Mouse (Mus musculus) B cell, adult 67 days (primary cell): ENCODE results near the gene Zbtb42. TPM values are rescaled to one million over a fixed set of nuclear protein-coding genes. Genes with fewer than 3 reads are reported as not detected.

Source experiments
- total RNA-seq, 2 experiments: library from RNA; stranded (reverse); gene quantifications; 4 replicates each; pipeline ENCODE4 v1.2.4; 2023

Gene Zbtb42
- total RNA-seq: 1 to 10 TPM; 2.3 to 3.3 TPM

DNA sequence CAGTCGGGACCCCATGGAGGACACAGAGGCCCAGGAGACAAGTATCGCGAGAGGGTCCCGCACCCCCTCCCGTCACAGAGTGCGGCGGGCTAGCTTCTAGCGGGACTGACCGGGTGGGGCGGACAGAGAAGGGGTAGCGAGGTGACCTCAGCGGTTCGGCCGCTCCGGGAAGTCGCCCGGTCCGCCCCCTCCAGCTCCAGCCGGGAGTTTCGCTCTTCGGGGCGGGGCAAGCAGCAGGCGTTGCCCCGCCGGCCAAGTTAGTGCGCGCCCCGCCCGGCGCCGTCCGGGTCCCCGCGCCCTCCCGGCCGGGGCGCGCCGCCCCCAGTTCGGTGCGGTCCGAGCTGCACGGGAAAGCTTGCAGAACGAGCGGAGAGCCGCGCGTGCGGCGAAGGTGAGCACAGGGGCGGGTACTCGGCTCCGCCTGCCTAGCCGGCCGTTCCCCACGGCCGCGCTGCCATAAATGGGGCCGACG is at the start of gene Zbtb42:
Gene Zbtb42, plus strand, starts transcription at position 274 of the 472 bp plus-strand sequence.

GRCm38 (mm10) chr12:112644180-112644854 is 34.3 kb upstream of the Zbtb42 start, which contains the start of gene Siva1:
Siva1 (plus strand) TSS chr12:112644679.

DNA sequence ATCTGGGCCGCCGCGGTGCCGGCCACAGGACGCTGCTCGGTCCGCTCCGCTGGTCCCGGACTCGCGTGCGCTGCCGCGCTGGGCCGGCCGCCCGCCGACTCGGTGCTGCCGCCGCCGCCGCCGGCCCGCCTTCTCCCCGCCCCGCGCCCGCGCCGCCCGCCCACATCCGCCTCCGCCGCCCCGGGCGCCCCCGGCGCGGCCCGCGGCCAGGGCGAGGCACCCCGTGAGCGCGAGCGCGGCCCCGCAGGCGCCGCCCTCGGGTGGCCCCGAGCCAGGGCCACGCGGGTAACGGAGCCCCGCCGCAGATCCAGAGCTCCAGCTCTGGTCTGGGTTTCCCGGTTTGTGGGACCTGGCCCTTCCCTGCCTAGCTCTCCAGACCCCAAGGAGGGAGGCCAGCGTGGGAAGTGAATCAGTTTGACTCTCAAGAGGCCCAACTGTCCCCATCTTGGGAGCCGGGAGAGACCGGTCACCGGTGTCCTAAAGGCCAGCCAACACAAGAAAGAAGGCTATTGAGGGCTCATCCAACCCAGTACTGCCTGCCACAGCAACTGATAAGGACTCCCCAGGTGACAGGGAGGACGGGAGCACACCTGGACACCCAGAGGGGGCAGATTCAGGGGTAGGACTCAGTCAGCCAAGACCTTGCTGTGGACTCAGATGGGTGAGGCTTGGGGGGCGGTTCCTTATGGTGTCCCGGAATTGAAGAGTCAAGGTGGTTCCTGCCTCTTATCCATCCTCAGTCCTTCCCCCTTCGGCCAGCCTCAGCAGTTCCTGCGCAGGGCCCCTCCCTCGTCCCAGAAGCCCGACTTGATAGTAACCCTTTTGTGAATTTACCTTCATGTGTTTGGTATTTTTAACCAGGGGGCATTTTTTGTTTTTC is 4.3 kb upstream of the Zbtb42 start, which contains the start of gene Akt1:
Gene Akt1, minus strand, starts transcription at position 753 of the 880 bp plus-strand sequence.

GRCm38 (mm10) chr12:112720216-112720615 is 41.6 kb downstream of the Zbtb42 start, which contains the start of gene Cep170b:
Cep170b (plus strand) TSS chr12:112720455.

Other genes with a start within 250 kb of the Zbtb42 start
- gene A530016L24Rik, start 189.4 kb upstream of the Zbtb42 start, total RNA-seq: not detected
- not detected for gene Tmem179, start 162.1 kb upstream of the Zbtb42 start, total RNA-seq
- 10 to 100 TPM; 26.3 to 26.8 TPM for gene Inf2, start 90.0 kb upstream of the Zbtb42 start, total RNA-seq
- 1 to 10 TPM; 4.5 to 8.2 TPM for gene Adssl1, start 58.8 kb upstream of the Zbtb42 start, total RNA-seq
- gene Siva1, start 34.1 kb upstream of the Zbtb42 start, total RNA-seq: 10 to 100 TPM; 21.2 to 37.6 TPM
- 100 to 1,000 TPM; 105 to 106 TPM for gene Akt1, start 3.9 kb upstream of the Zbtb42 start, total RNA-seq
- gene Cep170b, start 41.6 kb downstream of the Zbtb42 start, total RNA-seq: 10 to 100 TPM in 1 of 2 experiments, 1 to 10 TPM in 1; 6.8 to 13.9 TPM
- gene Pld4, start 81.8 kb downstream of the Zbtb42 start, total RNA-seq: 100 to 1,000 TPM; 377 to 378 TPM
- under 1 TPM; 0.12 to 0.26 TPM for gene Ahnak2, start 123.8 kb downstream of the Zbtb42 start, total RNA-seq
- gene Clba1, start 130.1 kb downstream of the Zbtb42 start, total RNA-seq: 1 to 10 TPM; 1.3 to 1.6 TPM
- gene Cdca4, start 150.6 kb downstream of the Zbtb42 start, total RNA-seq: 10 to 100 TPM; 29.2 to 31.9 TPM
- 10 to 100 TPM; 47.5 to 55.4 TPM for gene Gpr132, start 189.4 kb downstream of the Zbtb42 start, total RNA-seq